In genomic region chr7:82867271-82868121, GRCm38 (mm10) we compare ENCODE assay signal across 8 mouse cellular contexts. TPM values are rescaled to one million over a fixed set of nuclear protein-coding genes. Genes with fewer than 3 reads are reported as not detected.
A peak's percentile ranks its signal among the peaks of the same experiment; 100 is the strongest.
DNase-seq lines count a peak whose midpoint lies in the region; ATAC-seq and TF ChIP-seq lines count a peak whose summit lies in the region.

Gene Mex3b (plus strand): TSS chr7:82867333.

- TF ChIP-seq CTCF in liver, adult 2 months (IDR thresholded peaks at IDR 0.05; ENCODE audit: low read depth, low read length): no peak
- TF ChIP-seq CTCF in stomach, postnatal 0 days (IDR thresholded peaks at IDR 0.05; ENCODE audit: low read depth): no peak

- ATAC-seq in embryonic facial prominence, embryonic 14.5 days (ENCODE audit: low read depth): peak; percentile 0
- ATAC-seq in heart, embryonic 12.5 days (ENCODE audit: insufficient number of reproducible peaks, low FRiP score): 0 out of 2 replicates have a peak, but pooled peaks have one; percentile 0
- peak; percentile 0; the same call in 1 of the 2 replicates for ATAC-seq in kidney, embryonic 16.5 days (ENCODE audit: low FRiP score, low TSS enrichment)
- peak; percentile 19; the same call in 1 of the 2 replicates for ATAC-seq in stomach, postnatal 0 days (ENCODE audit: low FRiP score, low TSS enrichment)

- peak; percentile 51 for DNase-seq in 416B (ENCODE audit: low read depth)
- DNase-seq in adrenal gland, postnatal 14 days: peak; percentile 76
- DNase-seq in embryonic facial prominence, embryonic 14.5 days (ENCODE audit: low spot score): peak; percentile 61
- DNase-seq in liver, adult 2 months (ENCODE audit: extremely low read depth, low read depth, low spot score): no peak
- DNase-seq in naive thymus-derived CD4-positive, alpha-beta T cell, adult 2 months (ENCODE audit: low read depth): peak; percentile 76
- peak; percentile 75 for DNase-seq in stomach, postnatal 0 days (ENCODE audit: low spot score)

- no peak for TF ChIP-seq POLR2A in liver, adult 2 months (IDR thresholded peaks at IDR 0.05; ENCODE audit: extremely low read depth, insufficient read depth, low read length)

- no peaks in the 10 kb centered on the region for H3K9me3 ChIP-seq in embryonic facial prominence, embryonic 14.5 days (ENCODE audit: control insufficient read depth, low read length)
- no peaks in the 10 kb centered on the region for H3K9me3 ChIP-seq in heart, embryonic 12.5 days (replicated peaks)
- H3K9me3 ChIP-seq in kidney, embryonic 16.5 days (ENCODE audit: low read length): no peaks in the 10 kb centered on the region
- no peaks in the 10 kb centered on the region for H3K9me3 ChIP-seq in stomach, postnatal 0 days (ENCODE audit: control insufficient read depth, low read length)

- peak within 1 kb of the TSS; percentile 91 for H3K4me2 ChIP-seq in embryonic facial prominence, embryonic 14.5 days (ENCODE audit: low read depth, low read length)
- peak within 1 kb of the TSS; percentile 92 for H3K4me2 ChIP-seq in heart, embryonic 12.5 days
- H3K4me2 ChIP-seq in kidney, embryonic 16.5 days (replicated peaks; ENCODE audit: low read depth, low read length): peak within 1 kb of the TSS; percentile 93
- H3K4me2 ChIP-seq in stomach, postnatal 0 days (replicated peaks; ENCODE audit: low read depth): peak within 1 kb of the TSS; percentile 72

- H3K9ac ChIP-seq in embryonic facial prominence, embryonic 14.5 days (ENCODE audit: low read depth, low read length): peak within 1 kb of the TSS; percentile 99
- peak within 1 kb of the TSS; percentile 93 for H3K9ac ChIP-seq in heart, embryonic 12.5 days
- H3K9ac ChIP-seq in kidney, embryonic 16.5 days (replicated peaks; ENCODE audit: low read length): peak within 1 kb of the TSS; percentile 96
- peak within 1 kb of the TSS; percentile 83 for H3K9ac ChIP-seq in liver, adult 2 months (ENCODE audit: low read depth, low read length)
- H3K9ac ChIP-seq in stomach, postnatal 0 days (ENCODE audit: low read length): peak within 1 kb of the TSS; percentile 77

- no peaks in the 10 kb centered on the region for H3K27me3 ChIP-seq in embryonic facial prominence, embryonic 14.5 days (replicated peaks; ENCODE audit: control insufficient read depth, insufficient read depth, low read length)
- H3K27me3 ChIP-seq in heart, embryonic 12.5 days (replicated peaks): no peaks in the 10 kb centered on the region
- no peaks in the 10 kb centered on the region for H3K27me3 ChIP-seq in kidney, embryonic 16.5 days (ENCODE audit: insufficient read depth, low read length)
- H3K27me3 ChIP-seq in liver, adult 2 months (ENCODE audit: control insufficient read depth, insufficient read depth, low read length): peaks cover 2% of the 10 kb centered on the region; the same call in 1 of the 2 replicates
- H3K27me3 ChIP-seq in stomach, postnatal 0 days (ENCODE audit: control insufficient read depth, insufficient read depth, low read length): no peaks in the 10 kb centered on the region

- H3K4me3 ChIP-seq in embryonic facial prominence, embryonic 14.5 days (ENCODE audit: low read depth, low read length): peak within 1 kb of the TSS; percentile 96
- H3K4me3 ChIP-seq in heart, embryonic 12.5 days: peak within 1 kb of the TSS; percentile 73
- peak within 1 kb of the TSS; percentile 92 for H3K4me3 ChIP-seq in kidney, embryonic 16.5 days (ENCODE audit: low read length)
- H3K4me3 ChIP-seq in liver, adult 2 months (ENCODE audit: insufficient read depth, low read depth, low read length): peak within 1 kb of the TSS; percentile 83
- peak within 1 kb of the TSS; percentile 74 for H3K4me3 ChIP-seq in stomach, postnatal 0 days (ENCODE audit: low read depth, low read length)

- peak within 1 kb of the TSS; percentile 100 for H3K27ac ChIP-seq in embryonic facial prominence, embryonic 14.5 days (replicated peaks; ENCODE audit: low read depth, low read length)
- H3K27ac ChIP-seq in heart, embryonic 12.5 days (ENCODE audit: poor library complexity, severe bottlenecking): peak within 1 kb of the TSS; percentile 97
- peak within 1 kb of the TSS; percentile 97 for H3K27ac ChIP-seq in kidney, embryonic 16.5 days (ENCODE audit: low read length)
- peak within 1 kb of the TSS; percentile 65 for H3K27ac ChIP-seq in liver, adult 2 months (replicated peaks; ENCODE audit: insufficient read depth, low read depth, low read length)
- H3K27ac ChIP-seq in stomach, postnatal 0 days (replicated peaks): peak within 1 kb of the TSS; percentile 95

- TF ChIP-seq EP300 in stomach, postnatal 0 days (optimal IDR thresholded peaks at IDR 0.05): no peak

- H3K4me1 ChIP-seq in embryonic facial prominence, embryonic 14.5 days (ENCODE audit: control insufficient read depth, insufficient read depth, low read length): peaks cover 10% of the 10 kb centered on the region
- peaks cover 21% of the 10 kb centered on the region for H3K4me1 ChIP-seq in heart, embryonic 12.5 days (replicated peaks)
- peaks cover 27% of the 10 kb centered on the region for H3K4me1 ChIP-seq in kidney, embryonic 16.5 days (ENCODE audit: insufficient read depth, low read length)
- H3K4me1 ChIP-seq in liver, adult 2 months (ENCODE audit: control insufficient read depth, insufficient read depth, low read length): peaks cover 6% of the 10 kb centered on the region; the same call in 1 of the 2 replicates
- H3K4me1 ChIP-seq in stomach, postnatal 0 days (replicated peaks; ENCODE audit: control insufficient read depth, insufficient read depth): peaks cover 9% of the 10 kb centered on the region; the same call in 1 of the 2 replicates

- H3K36me3 ChIP-seq in embryonic facial prominence, embryonic 14.5 days (ENCODE audit: control insufficient read depth, insufficient read depth, low read length): peaks cover 26% of the 10 kb centered on the region
- H3K36me3 ChIP-seq in heart, embryonic 12.5 days: peaks cover 18% of the 10 kb centered on the region
- 0 out of 2 replicates have a peak, but pooled peaks cover 5% of the 10 kb centered on the region for H3K36me3 ChIP-seq in kidney, embryonic 16.5 days (ENCODE audit: insufficient read depth, low read length)
- no peaks in the 10 kb centered on the region for H3K36me3 ChIP-seq in liver, adult 2 months (ENCODE audit: control insufficient read depth, insufficient read depth, low read length)
- no peaks in the 10 kb centered on the region for H3K36me3 ChIP-seq in stomach, postnatal 0 days (ENCODE audit: control insufficient read depth, insufficient read depth, low read length)

- WGBS in embryonic facial prominence, embryonic 14.5 days: under 1% methylated on average over 37 of the region's 87 CpGs
- under 1% methylated on average over 86 of the region's 87 CpGs for WGBS in heart, embryonic 12.5 days
- under 1% methylated on average over 73 of the region's 87 CpGs for WGBS in kidney, embryonic 16.5 days
- WGBS in liver, adult 2 months: 2% methylated on average over 87 of the region's 87 CpGs
- under 1% methylated on average over 79 of the region's 87 CpGs for WGBS in stomach, postnatal 0 days

- no peaks in the 10 kb centered on the region for H3K79me2 ChIP-seq in liver, adult 2 months (ENCODE audit: control insufficient read depth, insufficient read depth, low read length)

RNA-seq across cellular contexts. Expression of gene Mex3b, which starts in this region (rescaled TPM):
- total RNA-seq in adrenal gland, postnatal 14 days (2021): 3.9 and 5.7 TPM in 2 replicates
- polyA plus RNA-seq in embryonic facial prominence, embryonic 14.5 days (2014; fragmentation: Nextera tagmentation; extraction: Ambion mirVana): 19.3 and 22.6 TPM in 2 replicates
- 15.6 and 17.1 TPM in 2 replicates for polyA plus RNA-seq in heart, embryonic 12.5 days (2016; fragmentation: Nextera tagmentation; extraction: Ambion mirVana)
- 9.9 and 10.5 TPM in 2 replicates for polyA plus RNA-seq in kidney, embryonic 16.5 days (2015; fragmentation: Nextera tagmentation; extraction: Ambion mirVana)
- total RNA-seq in liver, adult 2 months (2014; rRNA removed): 0.27 and 0.28 TPM in 2 replicates
- polyA plus RNA-seq in liver, adult 2 months (2012; rRNA removed): 0.56 and 0.70 TPM in 2 replicates
- polyA plus RNA-seq in stomach, postnatal 0 days (2015; fragmentation: Nextera tagmentation; extraction: Ambion mirVana): 2.3 and 2.8 TPM in 2 replicates
